Mouse (Mus musculus) MEL-GATA-1-ER (cell line): Measurements from ENCODE around the gene Rsu1.

Experiments used
- DNase-seq: peaks from one replicate; pipeline ENCODE4 v3.0.0-alpha.2; 2012; ENCODE audit warnings: low read depth; ENCODE audit errors: extremely low read depth

Gene Rsu1

DNA sequence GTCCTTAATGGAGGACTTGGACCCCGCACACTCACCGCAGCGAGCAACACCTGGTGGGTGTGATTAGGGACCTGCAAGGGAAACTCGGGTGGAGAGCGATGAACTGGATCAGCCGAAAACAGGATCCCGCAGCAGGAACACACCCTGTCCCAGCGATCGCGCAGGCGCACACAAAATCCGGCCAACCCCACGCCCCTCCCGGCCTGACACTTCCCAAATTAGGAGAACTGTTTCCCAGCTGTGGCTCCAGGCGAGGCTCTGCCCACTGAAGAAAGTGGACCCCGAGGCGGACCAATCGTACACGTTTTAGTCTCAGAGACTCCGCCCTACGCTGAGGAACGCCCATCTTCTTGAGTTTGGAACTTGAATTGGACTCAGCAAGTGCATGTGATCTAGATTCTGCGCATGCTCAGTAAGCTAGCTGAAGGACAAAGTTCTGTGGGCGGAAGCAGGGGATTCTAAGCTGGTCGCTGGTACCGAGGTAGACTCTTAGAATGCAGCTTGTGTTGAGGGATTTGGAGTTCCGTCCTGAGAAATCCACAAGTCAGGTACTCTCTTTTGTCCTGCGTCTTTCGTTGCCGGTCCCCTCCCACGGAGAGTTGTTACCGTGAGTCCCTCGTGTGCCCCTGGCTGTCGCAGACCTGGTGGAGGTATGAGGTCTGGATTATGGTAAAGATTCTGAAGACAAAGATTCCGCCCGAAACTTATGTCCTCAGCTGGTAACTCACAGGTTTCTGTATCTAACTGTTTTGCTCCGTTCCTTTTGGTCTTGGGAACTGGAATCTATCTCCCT lies at the start of gene Rsu1:
TSS of gene Rsu1 (minus strand) at position 251 of the 793 bp plus-strand sequence.
- DNase-seq, result peak; percentile 99

DNA sequence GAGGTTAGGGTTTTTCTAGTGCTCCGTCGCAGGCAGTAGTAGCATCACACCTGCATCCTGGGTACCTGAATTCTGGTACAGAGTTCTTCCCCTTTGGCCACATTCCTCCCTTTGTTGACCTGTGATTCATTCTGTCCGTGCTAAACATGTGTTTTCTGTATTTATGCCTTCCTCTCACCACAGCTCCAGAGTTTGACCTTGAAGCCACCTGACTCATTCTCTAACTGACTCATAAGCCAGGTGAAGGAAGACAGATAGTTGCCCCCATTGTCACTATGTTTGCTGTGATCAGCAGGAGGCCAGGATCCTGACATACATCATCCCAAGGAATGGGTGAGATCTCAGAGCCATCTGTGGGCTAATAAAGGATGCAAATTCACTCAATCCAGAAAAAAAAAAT lies 32.2 kb upstream of the Rsu1 start:
- no peak for DNase-seq

DNA sequence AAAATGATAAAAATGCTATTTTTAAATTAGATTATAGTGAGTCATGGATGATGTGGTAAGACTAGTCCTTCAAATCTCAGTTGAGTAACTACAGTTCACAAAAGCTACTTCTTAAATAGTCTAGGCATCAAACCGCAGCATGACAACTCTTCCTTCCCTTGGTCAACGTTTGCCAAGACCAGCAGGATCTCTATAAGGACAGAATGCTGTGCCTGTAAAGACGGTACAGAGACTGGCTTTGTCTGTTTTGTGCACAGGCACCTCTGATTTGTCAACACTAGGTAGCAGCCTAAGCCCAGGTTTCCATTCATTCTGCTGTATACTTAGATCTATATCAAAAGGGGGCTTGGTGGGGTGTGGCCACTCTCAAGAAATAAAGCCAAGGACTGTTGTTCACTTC lies 27.8 kb upstream of the Rsu1 start:
- DNase-seq, result no peak

DNA sequence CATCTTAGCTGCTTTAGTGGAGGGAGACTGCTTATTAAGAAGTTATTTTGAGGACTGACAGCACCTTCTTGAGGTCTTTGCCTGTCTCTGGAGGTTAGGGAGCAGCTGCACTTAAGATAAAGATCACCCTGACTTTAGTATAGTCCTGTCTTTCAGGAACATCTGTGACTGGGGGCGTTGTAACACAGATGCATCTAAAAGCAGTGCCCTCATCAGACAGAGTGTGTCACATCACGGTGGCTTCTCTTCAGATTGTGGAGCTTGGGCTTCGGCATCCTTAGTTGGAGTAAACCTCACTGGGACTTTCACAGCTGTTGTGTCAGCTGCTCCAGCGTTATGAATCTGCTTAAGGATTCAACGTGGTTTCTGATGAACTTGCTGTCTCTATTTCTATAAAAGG lies 26.5 kb upstream of the Rsu1 start:
- no peak for DNase-seq

DNA sequence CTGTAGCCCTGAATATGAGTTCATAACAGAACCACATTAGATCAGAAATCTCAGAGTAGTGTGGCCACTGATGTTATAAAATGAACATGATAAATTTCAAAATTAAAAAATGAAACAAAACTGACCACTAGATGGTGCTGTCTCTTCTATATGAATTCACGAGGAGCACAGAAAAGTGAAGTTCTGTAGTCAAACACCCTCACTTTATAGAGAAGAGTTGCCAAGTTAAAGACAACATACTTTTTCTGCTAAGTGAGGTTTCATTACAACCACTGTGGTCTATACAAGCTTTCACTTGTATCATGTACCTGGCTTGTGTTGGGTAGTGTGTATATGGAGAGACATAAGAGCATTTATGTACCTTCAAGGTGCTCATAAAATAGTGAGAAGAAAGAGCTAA lies 19.4 kb upstream of the Rsu1 start:
- DNase-seq, result no peak

DNA sequence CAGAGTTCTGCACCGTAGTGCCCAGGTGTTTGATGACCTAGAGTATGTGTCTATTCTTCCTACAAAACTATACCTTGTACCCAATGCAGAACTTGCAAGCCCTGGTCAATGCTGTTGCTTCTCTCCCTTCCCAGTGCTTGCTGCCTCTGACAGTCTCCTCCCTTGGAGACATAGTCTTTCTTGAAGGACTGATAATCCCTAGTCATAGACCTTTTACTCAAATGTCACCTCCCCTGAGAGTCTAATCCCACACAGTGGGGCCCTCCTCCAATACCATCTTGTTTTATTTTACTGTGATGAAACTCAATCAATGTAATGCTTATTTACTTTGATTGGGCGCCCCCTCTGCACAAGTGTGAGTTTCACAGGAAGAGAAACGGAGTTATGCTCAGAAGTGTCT lies 18.9 kb upstream of the Rsu1 start:
- DNase-seq, result no peak

DNA sequence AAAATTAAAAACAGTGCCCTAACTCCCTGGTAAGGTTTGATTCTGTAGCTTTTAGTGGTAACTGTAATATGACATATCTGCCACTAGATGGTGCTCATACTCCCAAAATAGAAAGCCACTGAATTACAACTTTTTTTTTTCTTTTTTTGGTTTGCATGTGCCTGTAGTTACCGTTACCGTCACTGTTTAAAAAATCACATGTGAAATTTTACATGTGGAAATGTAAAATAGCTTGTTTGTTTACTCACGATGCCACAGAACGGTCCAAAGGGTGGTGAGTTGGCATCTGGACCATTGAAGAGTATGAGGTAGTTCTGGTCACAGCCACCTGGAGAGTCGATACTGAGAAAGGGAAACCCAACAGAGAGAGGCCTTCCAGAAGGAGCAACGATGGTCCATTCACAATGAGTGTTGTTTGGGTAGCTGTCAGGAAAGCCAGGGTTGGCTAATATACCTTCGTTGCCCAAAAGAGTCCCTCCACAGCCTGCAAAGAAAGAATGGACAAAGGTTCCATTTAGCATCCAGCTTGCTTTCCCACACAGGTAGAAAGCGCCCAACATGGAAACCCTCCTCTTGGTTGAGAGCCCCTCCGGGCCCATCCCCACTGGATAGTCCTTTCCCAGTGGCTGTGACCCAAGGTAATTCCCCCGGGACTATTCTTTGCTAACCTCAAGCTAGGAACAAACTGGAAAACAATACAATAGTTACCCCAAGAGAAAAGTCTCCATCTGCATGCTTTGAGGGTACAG lies 7.1 kb upstream of the Rsu1 start:
- DNase-seq, result peak; percentile 33

DNA sequence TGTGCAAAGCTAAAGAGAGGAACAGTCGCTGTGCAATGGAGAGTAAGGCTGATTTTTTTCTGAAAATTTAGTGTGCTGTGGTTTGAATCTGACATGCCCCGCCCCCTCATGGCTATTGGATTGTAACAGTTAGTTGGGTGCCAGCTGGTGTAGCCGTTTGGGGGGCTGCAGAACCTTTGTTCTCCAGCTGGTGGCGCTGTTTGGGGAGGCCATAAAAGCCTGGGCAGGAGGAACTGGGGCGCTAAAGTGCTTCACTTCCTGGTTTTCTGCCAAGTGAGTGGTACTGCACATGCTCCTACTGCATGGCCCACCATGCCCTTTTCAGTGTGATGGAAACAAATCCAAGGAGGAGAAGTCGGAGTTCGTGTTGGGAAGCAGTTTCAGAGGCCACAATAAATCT lies 4.7 kb upstream of the Rsu1 start:
- no peak for DNase-seq

DNA sequence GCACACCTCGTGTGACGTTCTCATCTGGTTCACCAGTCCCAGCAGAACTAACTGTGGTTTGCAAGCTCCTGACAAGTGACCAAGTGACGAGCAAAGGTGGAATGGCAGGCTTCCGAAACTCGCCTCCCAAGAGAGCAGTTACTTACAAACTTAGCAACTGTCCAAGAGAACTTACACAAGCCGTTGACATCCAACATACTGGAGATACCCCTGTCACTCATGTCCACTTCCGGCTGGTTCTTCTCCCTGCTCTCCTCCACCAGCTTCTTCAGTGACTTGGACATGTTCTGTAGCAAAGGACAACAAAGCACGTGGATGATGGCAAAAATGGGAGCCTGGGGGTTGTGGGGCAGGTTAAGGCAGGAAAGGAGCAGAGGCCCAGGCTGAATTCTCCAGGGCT lies 479 bp downstream of the Rsu1 start:
- peak; percentile 49 for DNase-seq

DNA sequence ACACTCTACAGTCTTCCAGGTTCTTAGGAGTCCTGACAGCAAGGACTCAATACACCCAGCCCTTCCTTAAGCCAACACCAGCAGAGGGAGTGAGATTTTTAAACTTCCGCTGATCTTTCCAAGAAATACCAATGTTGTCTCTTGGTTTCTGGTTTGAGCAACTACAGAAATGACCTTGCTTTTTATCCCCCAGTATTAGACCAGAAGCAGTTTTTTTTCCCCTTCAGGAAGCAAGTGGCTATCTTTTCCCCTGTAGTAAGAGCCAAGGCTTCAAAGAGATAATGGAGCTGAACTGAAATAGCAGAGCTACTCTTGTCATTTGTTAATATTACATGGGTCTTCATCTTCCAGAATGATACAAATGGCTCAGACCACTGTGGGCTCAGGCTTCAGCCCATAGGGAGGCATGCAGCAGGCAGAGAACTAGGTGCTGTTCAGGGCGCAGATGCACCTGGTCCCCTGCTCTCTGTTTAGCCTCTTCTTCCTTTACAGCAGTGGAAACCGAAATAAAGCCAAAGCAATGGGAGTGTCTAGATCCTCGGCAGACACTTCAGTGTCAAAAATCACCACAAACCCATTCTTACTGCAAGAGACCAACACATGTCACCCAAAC lies 2.4 kb downstream of the Rsu1 start:
- peak; percentile 88 for DNase-seq

DNA sequence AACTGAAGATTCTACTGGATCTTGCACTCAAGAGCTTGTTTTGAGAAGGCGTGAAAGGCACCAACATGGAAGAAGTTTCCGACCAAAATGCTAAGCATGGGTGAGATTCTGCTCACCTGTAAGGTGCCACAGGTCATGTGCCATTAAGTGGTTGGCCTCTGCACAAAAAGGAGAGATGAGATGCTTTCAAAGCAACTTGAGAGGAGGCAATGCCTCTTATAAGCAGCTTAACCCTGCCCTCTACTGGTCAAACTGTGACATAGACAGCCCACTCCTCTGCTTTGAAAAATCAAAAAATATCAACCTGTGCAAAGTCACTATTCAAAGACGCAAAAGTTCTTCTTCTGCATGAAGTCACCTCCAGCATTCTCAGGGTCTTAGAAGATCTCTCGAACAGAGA lies 6.3 kb downstream of the Rsu1 start:
- no peak for DNase-seq

DNA sequence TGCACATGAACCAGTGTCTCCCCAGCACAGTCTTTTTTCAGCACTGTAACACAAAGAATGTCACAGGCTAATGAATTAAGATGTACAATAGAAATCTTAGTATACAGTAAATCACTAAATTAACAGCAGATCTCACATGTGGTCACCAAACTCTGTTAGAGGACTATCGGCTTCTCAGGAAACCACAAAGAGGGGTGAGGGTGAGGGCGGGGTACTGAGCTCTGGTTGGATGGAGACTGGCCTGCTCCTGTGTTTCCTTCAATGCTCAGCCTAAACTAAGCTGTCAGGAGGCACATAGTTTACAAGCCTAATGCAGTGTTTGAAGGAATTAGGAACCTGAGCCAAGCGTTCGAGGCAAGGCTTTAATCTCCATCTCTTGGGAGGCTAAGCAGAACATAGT lies 8.1 kb downstream of the Rsu1 start:
- no peak for DNase-seq

DNA sequence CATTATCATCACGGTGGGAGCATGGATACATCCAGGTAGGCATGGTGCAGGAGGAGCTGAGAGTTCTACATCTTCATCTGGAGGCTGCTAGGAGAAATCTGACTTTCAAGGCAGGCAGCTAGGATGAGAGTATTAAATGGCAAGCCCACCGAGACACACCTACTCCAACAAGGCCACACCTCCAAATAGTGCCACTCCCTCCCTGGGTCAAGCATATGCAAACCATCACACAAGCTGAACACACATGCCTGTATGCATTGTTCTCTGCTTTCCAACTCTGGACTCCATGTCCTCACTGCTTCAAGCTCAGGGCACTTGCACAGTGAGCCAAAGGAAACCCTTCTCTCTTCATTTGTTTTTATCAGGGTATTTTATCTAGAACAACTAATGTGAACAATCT lies 12.6 kb downstream of the Rsu1 start:
- DNase-seq, result no peak

DNA sequence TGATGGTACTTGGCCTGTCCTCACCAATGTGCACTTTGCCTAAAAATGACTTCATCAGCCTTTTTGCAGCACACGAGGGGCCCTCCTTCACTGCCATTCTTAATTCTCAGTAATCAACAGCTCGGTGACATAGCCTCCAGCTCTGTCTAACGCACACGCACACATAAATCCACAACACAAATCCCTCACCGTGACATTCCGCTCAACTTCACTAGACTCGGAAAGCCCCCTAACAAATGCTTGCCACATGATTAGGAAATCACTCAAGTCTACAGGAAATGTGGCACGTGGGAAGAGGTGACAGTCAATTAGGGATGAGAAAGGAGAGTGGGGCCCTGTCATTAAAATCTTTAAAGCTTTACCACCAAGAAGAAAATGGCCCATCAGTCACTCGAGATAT lies 30.5 kb downstream of the Rsu1 start:
- DNase-seq, result no peak

DNA sequence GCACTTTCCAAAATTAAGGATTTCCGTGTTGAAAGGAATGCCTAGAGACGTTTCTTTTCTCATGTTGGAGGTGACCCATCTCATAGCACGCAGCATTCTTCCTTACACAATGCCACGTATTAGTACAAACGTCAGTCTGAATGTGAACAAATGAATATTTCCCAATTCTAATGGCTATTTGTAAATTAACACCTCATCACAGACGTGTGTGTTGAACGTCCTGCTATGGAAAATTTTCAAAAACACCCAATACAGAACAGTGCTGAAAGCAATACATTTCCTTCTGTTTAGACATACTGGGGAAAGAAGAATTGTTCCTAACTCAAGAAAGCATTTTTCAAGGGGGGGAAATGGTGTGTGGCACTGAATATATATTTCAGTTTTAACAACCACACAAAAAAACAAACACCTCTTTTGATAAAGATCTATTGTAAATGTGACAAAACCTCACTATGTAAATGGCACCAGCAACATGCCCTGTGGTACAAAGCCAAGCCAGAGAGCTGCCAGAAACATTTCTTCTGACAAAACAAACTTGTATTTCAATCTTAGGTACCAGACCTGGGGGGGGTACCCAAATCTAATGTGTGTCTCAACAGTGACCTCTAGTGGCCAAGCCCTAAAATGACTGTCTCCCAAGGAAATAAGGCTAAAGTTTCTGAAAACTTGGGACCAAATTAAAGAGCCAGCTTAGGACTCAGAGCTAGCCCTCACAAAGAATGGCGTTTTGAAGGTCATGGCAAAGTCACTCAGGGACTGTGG lies 33.9 kb downstream of the Rsu1 start:
- peak; percentile 27 for DNase-seq

DNA sequence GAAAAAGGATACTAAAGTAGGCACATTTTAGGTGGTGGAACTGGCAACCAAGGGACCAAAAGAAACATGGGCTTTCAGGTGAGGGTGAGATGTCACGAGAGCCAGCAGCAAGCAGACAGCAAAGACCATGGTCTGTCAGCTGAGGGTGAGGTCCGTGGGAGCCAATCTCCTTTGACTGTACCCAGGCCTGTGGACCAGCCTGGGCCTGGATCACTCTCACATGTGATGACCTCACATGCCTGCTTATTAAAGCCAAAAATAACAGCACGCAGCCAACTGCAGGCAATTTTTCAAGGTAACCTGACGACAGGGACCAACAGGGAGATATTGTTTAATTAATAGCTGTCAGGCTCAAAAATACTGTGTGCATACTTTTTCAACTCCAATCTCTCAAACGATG lies 35.5 kb downstream of the Rsu1 start:
- DNase-seq, result no peak

DNA sequence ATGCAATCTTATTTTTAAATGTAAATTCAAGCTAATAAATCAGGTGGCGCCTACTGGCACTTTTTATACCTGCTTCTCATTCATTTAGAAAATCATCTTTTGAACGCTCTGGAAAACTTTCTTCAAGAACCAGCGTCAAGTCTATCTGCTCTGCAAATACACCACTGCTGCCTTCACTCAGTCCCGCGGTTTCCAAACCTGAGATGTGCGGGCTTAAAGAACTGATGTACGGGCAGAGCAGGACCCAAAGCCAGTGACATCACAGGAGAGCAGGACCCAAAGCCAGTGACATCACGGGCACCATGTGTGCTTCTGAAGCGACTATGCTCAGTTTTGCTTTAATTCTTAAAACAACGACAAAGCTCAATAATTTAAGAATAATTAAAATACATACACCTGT lies 36.4 kb downstream of the Rsu1 start:
- no peak for DNase-seq

DNA sequence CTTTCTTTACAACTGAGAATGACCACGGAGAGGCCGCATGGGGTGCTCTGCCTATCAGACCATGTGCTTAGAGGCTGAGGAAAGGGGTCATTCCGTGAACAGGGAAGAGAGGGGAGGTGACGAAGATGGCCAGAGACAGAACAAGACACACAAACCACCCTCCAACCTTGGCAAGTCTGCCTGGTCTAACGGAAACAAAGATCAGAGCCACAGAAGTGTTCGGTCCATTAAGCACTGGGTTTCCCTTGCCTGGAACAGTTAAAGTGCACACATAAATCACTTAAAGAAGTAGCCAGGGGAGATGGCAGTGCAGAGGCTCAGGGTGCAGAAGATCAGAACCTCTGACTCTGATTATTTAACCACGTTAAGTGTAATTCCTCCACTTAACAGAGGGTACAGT lies 37.3 kb downstream of the Rsu1 start:
- DNase-seq, result no peak

DNA sequence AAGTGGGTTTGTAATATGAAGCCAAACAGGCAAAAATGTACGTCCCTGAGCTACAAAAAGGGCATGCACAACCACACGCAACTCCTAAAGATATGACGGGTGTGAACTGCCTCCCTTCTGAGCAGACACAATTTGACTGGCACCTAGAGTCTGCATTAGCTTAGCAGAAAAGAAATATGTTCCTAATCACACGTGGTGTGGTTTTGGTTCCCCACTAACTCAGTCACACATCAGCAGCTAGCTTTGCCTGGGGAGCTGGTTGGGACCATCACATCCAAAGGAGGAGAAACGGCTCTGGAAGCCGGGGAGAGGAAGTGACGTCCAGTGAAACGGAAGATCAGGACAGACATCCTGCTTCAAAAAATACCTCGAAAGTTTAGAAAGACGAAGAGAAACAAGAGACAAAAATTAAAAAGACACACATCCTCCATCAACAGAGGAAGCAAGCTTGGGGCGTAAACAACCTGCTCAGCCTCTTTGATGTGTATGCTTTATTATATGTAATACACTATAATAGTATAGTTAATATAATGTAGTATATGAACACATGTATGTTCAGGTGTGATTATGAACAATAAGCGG lies 37.9 kb downstream of the Rsu1 start:
- no peak for DNase-seq

DNA sequence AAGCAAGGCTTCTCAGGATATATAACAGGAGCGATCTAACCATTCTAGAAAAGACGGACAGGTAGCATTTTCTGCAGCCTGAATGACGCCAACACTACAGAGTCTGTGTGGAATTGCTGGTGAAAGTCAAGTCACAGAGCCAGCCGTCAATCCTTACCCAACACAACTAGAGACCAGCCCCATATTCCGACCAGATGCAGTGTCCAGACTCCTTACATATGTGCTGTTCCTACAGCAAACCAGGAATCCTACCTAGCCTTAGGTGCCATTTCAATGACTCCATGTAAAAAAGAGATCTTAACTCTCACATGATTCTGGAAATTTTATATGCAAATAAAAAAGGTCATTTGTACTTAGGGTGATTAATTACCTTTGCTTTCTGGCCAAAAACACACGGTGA lies 38.9 kb downstream of the Rsu1 start:
- no peak for DNase-seq

DNA sequence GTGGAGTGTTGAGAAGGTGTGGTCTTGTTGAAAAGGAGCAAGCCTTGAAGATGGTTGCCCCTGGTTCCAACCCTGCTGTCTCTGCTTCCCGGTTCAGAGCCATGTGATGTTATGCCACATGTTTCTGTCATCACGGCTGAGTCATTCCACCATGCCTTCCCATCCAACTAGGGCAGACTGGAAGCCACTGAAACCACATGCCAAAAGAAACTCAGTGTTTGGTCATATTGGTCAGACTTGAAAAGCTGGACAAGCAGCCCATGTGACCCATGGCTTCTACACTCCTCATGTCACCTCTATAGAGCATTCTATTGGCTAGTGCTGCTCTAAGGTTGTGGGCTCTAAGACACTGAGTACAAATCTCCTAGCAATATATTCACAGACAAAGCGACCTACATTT lies 41.5 kb downstream of the Rsu1 start:
- no peak for DNase-seq

DNA sequence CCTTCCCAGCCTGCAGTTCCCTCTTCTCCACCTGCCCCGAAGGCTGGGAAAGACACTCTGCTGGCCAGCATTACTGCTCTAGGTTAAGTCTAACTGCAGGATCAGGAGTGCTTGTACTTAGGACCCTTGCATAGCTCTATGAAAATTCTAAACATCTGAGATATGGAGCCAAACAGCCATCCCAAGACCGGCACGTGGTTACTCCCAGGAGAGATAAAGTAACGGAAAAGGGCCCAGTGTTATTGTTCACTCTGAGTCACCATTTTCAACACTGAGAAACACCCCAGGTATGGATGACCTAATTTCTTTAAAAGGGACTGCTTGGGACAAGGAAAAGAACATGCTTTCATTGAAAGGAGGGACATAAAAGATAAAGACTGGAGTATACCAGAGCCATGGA lies 45.2 kb downstream of the Rsu1 start:
- no peak for DNase-seq
